Mouse (Mus musculus) G1E (cell line): Measurements from ENCODE around the gene Arl8b.

Experiments used
- CTCF ChIP-seq: IDR thresholded peaks from 2 replicates; pipeline ENCODE4 v1.5.1; 2012; ENCODE audit warnings: low read depth, low read length, inconsistent platforms, mixed read lengths
- GATA1 ChIP-seq: IDR thresholded peaks from 2 replicates; pipeline ENCODE4 v1.6.1; 2012; ENCODE audit warnings: borderline replicate concordance, low read length, inconsistent platforms, mixed read lengths
- POLR2AphosphoS5 ChIP-seq: IDR thresholded peaks from 2 replicates; pipeline ENCODE4 v1.6.1; 2012; ENCODE audit warnings: low read depth, low read length, inconsistent platforms; ENCODE audit not compliant: insufficient replicate concordance
- TAL1 ChIP-seq: conservative IDR thresholded peaks from 2 replicates; pipeline ENCODE4 v1.6.1; 2012; ENCODE audit warnings: low read depth, low read length, inconsistent platforms, mixed read lengths

DNA sequence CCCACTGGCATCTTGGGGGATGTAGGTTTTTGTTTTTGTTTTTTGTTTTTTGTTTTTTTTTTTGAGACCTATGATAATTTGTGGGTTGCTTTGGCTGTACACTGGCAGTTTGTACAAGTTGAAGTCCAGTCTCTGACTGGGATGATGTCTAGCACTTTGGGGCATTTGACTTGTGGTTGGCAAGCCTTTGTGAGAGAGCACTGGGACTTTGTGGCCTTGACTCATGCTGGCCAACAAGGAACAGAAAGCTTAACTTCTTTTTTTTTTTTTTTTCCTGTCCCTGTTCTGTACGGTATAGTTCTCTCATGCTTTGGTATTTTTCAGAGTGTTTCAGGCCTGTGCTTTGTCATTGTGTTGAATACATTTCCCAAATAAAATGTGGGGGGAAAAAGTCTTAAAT lies 49.3 kb downstream of the Arl8b start:
- TF ChIP-seq CTCF (no peak), GATA1 (no peak), POLR2AphosphoS5 (no peak), TAL1 (no peak)
